Mouse (Mus musculus): Measurements from ENCODE around the gene Mras. TPM values are rescaled to one million over a fixed set of nuclear protein-coding genes. Genes with fewer than 3 reads are reported as not detected.

Gene Mras
- polyA plus RNA-seq, 1 experiment from 2014 or later = 22.4 TPM

DNA sequence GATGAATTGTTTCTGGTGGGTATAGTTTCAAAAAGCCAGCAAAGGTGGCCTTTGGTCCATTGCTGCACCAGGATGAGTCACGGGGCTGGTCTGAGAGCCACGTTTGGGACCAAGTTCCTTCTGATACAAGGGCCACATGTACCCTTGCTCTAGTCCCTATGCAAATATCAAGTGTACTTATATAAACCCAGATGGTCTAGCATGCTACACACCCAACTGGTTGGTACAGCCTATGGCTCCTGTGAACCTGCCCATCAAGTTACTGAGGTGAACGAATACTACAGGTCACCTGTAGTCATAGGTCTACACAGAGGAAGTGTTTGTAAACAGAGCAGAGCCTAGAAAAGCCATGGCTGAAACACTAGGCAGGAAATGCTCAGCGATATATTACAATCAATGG, 100.6 kb downstream of the Mras start:
- DNase-seq (ENCODE audit: low spot score) (no peak), ATAC-seq (no peak)
- WGBS = 71% methylated on average over 4 of the region's 4 CpGs
- no peak overlapping the region for H3K27ac ChIP-seq (ENCODE audit: low read length)
- TF ChIP-seq CTCF (IDR thresholded peaks at IDR 0.05) (no peak), EP300 (IDR thresholded peaks at IDR 0.05) (no peak)
- no peak overlapping the region for H3K4me2 ChIP-seq (replicated peaks; ENCODE audit: low read depth, low read length)
- no peaks in the 10 kb centered on the region for H3K36me3 ChIP-seq (ENCODE audit: insufficient read depth, low read length)
- no peaks in the 10 kb centered on the region for H3K4me1 ChIP-seq (ENCODE audit: insufficient read depth, low read depth, low read length)
- no peaks in the 10 kb centered on the region for H3K27me3 ChIP-seq (replicated peaks; ENCODE audit: insufficient read depth, low read length)
- no peak overlapping the region for H3K4me3 ChIP-seq (ENCODE audit: low read depth, low read length)
- H3K9me3 ChIP-seq (ENCODE audit: low read length) = no peaks in the 10 kb centered on the region
- H3K9ac ChIP-seq (replicated peaks; ENCODE audit: low read depth) = no peak overlapping the region

Other genes with a start within 250 kb of the Mras start
- gene Faiml, start 200.1 kb downstream of the Mras start, polyA plus RNA-seq (2015; fragmentation: Nextera tagmentation; extraction: Ambion mirVana) = not detected in 2 replicates
- gene Cep70, start 194.0 kb downstream of the Mras start, polyA plus RNA-seq (2015; fragmentation: Nextera tagmentation; extraction: Ambion mirVana) = 12.4 and 17.2 TPM in 2 replicates
- gene Esyt3, start 78.8 kb downstream of the Mras start, polyA plus RNA-seq (2015; fragmentation: Nextera tagmentation; extraction: Ambion mirVana) = 1.3 and 1.5 TPM in 2 replicates
- 17.1 and 19.2 TPM in 2 replicates for gene Nme9, start 14.1 kb upstream of the Mras start, polyA plus RNA-seq (2015; fragmentation: Nextera tagmentation; extraction: Ambion mirVana)
- gene Armc8, start 131.5 kb upstream of the Mras start, polyA plus RNA-seq (2015; fragmentation: Nextera tagmentation; extraction: Ambion mirVana) = 13.7 and 15.8 TPM in 2 replicates
- gene Dbr1, start 138.4 kb upstream of the Mras start, polyA plus RNA-seq (2015; fragmentation: Nextera tagmentation; extraction: Ambion mirVana) = 14.1 and 15.8 TPM in 2 replicates
- gene A4gnt, start 175.1 kb upstream of the Mras start, polyA plus RNA-seq (2015; fragmentation: Nextera tagmentation; extraction: Ambion mirVana) = not detected in 2 replicates
- 15.4 and 17.1 TPM in 2 replicates for gene Dzip1l, start 192.1 kb upstream of the Mras start, polyA plus RNA-seq (2015; fragmentation: Nextera tagmentation; extraction: Ambion mirVana)